Mouse (Mus musculus) stomach, embryonic 14.5 days (tissue): ENCODE data around the gene Pask. TPM values are rescaled to one million over a fixed set of nuclear protein-coding genes. Genes with fewer than 3 reads are reported as not detected.

Source experiments
- ATAC-seq: fragments of 200-750 bp; cut with Nextera tagmentation; 2 replicates; pipeline ENCODE4 v1.8.0; 2017; ENCODE audit warnings: low read depth, moderate TSS enrichment; ENCODE audit not compliant: insufficient number of reproducible peaks, insufficient read depth, low FRiP score
- H3K27ac ChIP-seq: fragments of 300-500 bp; sonication (generic); 2 replicates; pipeline ENCODE4 v1.5.1; 2014; ENCODE audit warnings: mild to moderate bottlenecking, low read length, moderate library complexity, mixed read lengths
- H3K27me3 ChIP-seq: fragments of 300-500 bp; sonication (generic); 2 replicates; pipeline ENCODE4 v1.6.1; 2014; ENCODE audit warnings: low read length, control low read depth, mixed read lengths; ENCODE audit not compliant: control insufficient read depth, insufficient read depth
- H3K36me3 ChIP-seq: fragments of 300-500 bp; sonication (generic); 2 replicates; pipeline ENCODE4 v1.6.1; 2014; ENCODE audit warnings: mild to moderate bottlenecking, control low read depth, low read length, moderate library complexity, mixed read lengths; ENCODE audit not compliant: control insufficient read depth, insufficient read depth
- H3K4me1 ChIP-seq: fragments of 300-500 bp; sonication (generic); 2 replicates; pipeline ENCODE4 v1.6.1; 2014; ENCODE audit warnings: low read length, control low read depth, mixed read lengths; ENCODE audit not compliant: control insufficient read depth, insufficient read depth
- H3K4me2 ChIP-seq: fragments of 300-500 bp; sonication (generic); replicated peaks from 2 replicates; pipeline ENCODE4 v1.6.1; 2014; ENCODE audit warnings: low read depth, low read length, control low read depth
- H3K4me3 ChIP-seq: fragments of 300-500 bp; sonication (generic); 2 replicates; pipeline ENCODE4 v1.5.1; 2014; ENCODE audit warnings: low read depth, low read length, control low read depth
- H3K9ac ChIP-seq: fragments of 300-500 bp; sonication (generic); replicated peaks from 2 replicates; pipeline ENCODE4 v1.6.1; 2014; ENCODE audit warnings: low read depth, mild to moderate bottlenecking, control low read depth, low read length, moderate library complexity, mixed read lengths
- H3K9me3 ChIP-seq: fragments of 300-500 bp; sonication (generic); 2 replicates; pipeline ENCODE4 v1.6.1; 2016; ENCODE audit warnings: low read depth, low read length, control low read depth; ENCODE audit not compliant: control insufficient read depth
- WGBS: fragments of 180-500 bp; shearing (Covaris S2); extraction: QIAGEN DNeasy Blood & Tissue Kit; methylation state at CpG from one replicate; pipeline ENCODE4 v1.1.7; 2014; 5-methylcytosine and 5-hydroxymethylcytosine counted together
- polyA plus RNA-seq: library from polyadenylated mRNA; unstranded; fragments of >200 nt; fragmentation: Nextera tagmentation; extraction: Ambion mirVana; gene quantifications from 2 replicates; pipeline ENCODE4 v1.2.1, GENCODE M21; 2014

Pask gene
- 13.7 and 16.4 TPM in 2 replicates for polyA plus RNA-seq

DNA sequence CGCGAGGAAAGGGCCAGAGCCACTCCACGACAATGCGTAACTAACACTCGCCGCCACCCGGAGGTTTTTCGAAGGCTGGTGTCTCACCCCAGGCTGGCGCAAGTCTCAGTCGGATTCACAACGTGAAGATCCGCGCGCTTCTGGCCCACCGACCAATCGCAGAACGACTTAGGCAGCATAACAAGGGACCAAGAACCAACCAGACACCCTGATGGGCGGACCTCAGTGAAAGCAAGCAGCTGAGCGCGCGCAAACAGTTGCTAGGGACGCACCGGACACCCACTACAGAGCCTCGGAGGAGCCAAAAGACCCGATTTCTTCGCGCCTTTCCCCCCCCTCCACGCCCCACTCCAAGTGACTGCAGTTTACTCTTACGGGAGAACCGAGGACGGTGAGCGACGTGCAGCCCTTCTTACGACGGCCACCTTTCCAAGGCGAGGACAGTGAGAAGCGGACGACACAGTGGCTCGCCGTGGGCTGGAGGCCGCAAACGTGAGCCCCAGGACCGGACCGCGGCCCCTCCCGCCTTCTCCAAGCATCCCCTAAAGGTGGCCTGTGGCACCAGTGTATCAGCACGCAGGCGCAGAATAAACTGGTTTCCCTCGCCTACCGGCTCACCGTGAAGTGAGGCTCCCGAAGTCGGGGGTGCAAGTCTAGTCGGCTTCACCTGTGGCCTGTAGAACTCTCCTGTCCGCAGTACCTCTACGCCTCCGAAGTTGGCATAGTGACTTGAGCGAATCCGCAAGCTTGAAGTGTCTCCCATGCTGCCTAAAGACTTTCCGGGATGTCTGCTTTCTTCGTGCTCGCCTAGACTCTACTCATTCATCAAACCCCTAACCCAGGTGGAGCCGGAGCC is at the start of gene Pask, which contains the start of gene Ppp1r7:
TSS of gene Pask (minus strand) at position 835 of the 856 bp plus-strand sequence.
TSS of gene Ppp1r7 (plus strand) at position 207 of the 856 bp plus-strand sequence.
- H3K27me3 ChIP-seq, result no peaks in the 10 kb centered on the region
- peak within 1 kb of the TSS; percentile 69; the same call in 1 of the 2 replicates for H3K27ac ChIP-seq
- H3K36me3 ChIP-seq, result peaks cover 16% of the 10 kb centered on the region
- peaks cover 11% of the 10 kb centered on the region; the same call in 1 of the 2 replicates for H3K4me1 ChIP-seq
- H3K4me3 ChIP-seq, result peak within 1 kb of the TSS; percentile 93
- peak within 1 kb of the TSS; percentile 79 for H3K4me2 ChIP-seq
- peak within 1 kb of the TSS; percentile 65 for H3K9ac ChIP-seq
- H3K9me3 ChIP-seq, result no peaks in the 10 kb centered on the region
- WGBS, result under 1% methylated on average over 63 of the region's 63 CpGs
- ATAC-seq, result peak; percentile 96

DNA sequence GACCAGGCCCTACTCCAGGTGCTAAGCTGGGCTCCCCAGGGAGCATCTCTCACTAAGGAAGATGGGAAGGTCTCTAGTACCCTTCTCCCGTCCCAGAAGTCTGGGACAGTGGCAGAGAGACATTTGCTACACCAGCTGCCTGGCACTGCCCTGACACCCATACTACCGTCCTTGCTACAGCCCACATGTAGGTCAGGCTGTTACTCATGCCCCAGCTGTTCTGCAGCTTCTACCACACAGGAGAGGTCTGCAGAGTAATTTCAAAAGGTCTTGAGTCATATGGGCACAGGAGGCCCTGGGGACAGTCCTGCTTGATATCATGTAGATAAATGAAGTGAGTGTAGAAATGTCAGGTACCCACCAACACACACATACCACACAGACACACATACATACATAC is 45.6 kb upstream of the Pask start:
- Histone ChIP-seq H3K27ac (no peak overlapping the region), H3K36me3 (no peaks in the 10 kb centered on the region), H3K4me1 (no peaks in the 10 kb centered on the region), H3K4me2 (no peak overlapping the region), H3K9ac (no peak overlapping the region), H3K27me3 (no peaks in the 10 kb centered on the region), H3K9me3 (no peaks in the 10 kb centered on the region), H3K4me3 (no peak overlapping the region)
- no peak for ATAC-seq
- WGBS, result 64% methylated on average over 2 of the region's 2 CpGs

DNA sequence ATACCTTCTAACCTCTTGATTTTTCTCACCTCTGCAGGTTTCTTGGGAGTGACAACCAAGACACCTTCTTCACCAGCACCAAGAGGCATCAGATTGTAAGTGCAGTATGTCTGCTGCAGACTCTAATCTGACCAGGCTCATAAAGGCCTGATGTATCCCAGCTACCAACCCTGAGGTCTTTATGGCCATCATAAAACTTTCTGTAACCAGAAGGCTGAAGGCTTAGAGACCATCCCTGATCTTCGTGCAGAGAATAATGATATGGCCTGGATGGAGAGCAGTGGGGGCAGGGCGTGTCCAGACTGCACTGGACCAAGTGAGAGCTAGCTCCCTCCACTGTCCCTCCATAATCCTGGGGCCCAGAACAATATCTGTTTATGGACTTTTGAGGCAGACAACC is 43.9 kb upstream of the Pask start:
- H3K4me3 ChIP-seq, result no peak overlapping the region
- WGBS, result 65% methylated on average over 2 of the region's 2 CpGs
- H3K4me1 ChIP-seq, result no peaks in the 10 kb centered on the region
- no peak for ATAC-seq
- no peaks in the 10 kb centered on the region for H3K9me3 ChIP-seq
- no peak overlapping the region for H3K27ac ChIP-seq
- H3K4me2 ChIP-seq, result no peak overlapping the region
- no peaks in the 10 kb centered on the region for H3K27me3 ChIP-seq
- H3K9ac ChIP-seq, result no peak overlapping the region
- no peaks in the 10 kb centered on the region for H3K36me3 ChIP-seq

DNA sequence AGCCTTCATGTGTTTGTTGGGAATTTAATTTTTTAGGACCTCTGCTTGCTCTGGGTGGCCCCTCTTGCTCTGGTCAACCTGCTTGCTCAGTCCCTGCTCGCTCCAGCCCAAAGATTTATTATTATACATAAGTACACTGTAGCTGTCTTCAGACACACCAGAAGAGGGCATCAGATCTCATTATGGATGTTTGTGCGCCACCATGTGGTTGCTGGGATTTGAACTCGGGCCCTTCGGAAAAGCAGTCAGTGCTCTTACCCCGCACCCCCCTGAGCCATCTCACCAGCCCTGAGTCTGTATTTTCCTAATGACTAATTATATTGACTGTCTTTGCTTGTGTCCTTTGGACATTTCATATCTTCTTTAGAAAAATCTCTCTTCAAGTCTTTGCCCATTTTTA is 35.8 kb upstream of the Pask start:
- Histone ChIP-seq H3K9me3 (no peaks in the 10 kb centered on the region), H3K36me3 (no peaks in the 10 kb centered on the region), H3K4me2 (no peak overlapping the region), H3K27me3 (no peaks in the 10 kb centered on the region), H3K4me3 (no peak overlapping the region), H3K9ac (no peak overlapping the region), H3K27ac (no peak overlapping the region), H3K4me1 (no peaks in the 10 kb centered on the region)
- ATAC-seq, result no peak
- 82% methylated on average over 5 of the region's 5 CpGs for WGBS

DNA sequence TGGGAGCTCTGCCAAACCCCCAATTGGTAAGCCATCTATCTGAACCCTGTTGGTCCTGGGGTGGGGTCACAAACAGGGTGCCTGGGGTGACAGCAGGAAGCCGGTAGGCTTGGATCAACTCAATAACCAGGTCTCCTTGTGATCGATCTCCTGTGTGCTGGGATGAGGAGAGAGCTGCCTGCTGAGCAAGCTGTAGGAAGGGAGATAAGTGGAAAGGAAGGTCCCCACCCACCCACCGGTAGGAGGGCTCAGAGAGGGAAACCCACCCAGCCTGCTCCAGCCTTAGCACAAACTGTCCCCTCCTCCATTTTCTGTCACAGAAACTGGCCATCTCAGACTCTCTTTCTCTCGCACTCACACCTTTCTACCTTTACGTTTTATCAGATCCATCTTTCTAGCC is 34.0 kb upstream of the Pask start:
- Histone ChIP-seq H3K27ac (no peak overlapping the region), H3K4me3 (no peak overlapping the region), H3K9ac (no peak overlapping the region), H3K9me3 (no peaks in the 10 kb centered on the region), H3K4me1 (no peaks in the 10 kb centered on the region), H3K4me2 (no peak overlapping the region), H3K27me3 (no peaks in the 10 kb centered on the region), H3K36me3 (no peaks in the 10 kb centered on the region)
- no peak for ATAC-seq
- 56% methylated on average over 5 of the region's 5 CpGs for WGBS

DNA sequence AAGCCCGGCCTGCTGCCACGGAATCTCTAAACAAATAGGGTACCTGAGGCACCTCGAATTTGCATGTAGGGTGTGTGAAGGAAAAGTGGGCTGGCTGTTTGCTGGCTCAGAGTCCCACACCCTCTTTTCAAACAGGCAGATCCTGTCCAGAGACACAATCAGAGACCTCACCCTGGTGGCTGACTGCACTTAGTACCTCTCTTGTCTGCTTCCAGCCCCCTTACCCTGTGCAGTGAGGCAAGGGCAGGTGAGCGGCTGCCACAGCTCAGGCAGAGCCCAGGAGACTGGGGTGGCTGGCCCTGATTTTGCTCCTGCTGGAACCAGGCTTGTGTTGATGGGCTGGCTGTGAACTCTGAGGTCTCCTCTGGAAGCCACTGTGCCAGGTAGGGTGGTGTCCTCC is 30.4 kb upstream of the Pask start, which contains the start of gene Ano7:
TSS of gene Ano7 (plus strand) at position 266 of the 400 bp plus-strand sequence.
- Histone ChIP-seq H3K9me3 (no peaks in the 10 kb centered on the region), H3K9ac (no peak within 1 kb of the TSS), H3K4me1 (no peaks in the 10 kb centered on the region), H3K4me3 (no peak within 1 kb of the TSS), H3K27ac (0 out of 2 replicates have a peak within 1 kb of the TSS, but pooled peaks have one; percentile 55), H3K4me2 (peak within 1 kb of the TSS; percentile 16), H3K36me3 (no peaks in the 10 kb centered on the region), H3K27me3 (no peaks in the 10 kb centered on the region)
- 59% methylated on average over 4 of the region's 4 CpGs for WGBS
- peak; percentile 76 for ATAC-seq

DNA sequence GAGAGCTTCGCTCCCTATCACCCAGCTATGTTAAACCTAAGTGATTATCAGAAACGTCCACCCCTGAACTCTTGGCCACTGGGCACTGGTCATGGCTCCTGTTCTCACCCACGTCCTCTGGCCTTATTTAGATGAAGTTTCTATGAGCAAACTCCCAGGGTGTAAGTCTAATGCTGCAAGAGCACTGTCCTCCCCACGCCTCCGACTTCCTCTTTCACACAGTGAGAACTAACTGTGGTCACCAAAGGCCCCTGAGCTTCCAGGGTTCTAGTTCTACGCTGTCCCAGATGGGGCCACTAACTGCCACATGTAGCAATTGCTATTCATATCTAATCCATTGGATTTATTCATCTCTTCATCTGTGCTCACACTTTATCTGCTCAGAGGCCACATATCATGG is 22.4 kb upstream of the Pask start:
- Histone ChIP-seq H3K27me3 (no peaks in the 10 kb centered on the region), H3K4me1 (no peaks in the 10 kb centered on the region), H3K9ac (no peak overlapping the region), H3K4me3 (no peak overlapping the region), H3K4me2 (no peak overlapping the region), H3K9me3 (no peaks in the 10 kb centered on the region), H3K36me3 (peaks cover 41% of the 10 kb centered on the region), H3K27ac (no peak overlapping the region)
- ATAC-seq, result no peak
- WGBS, result 94% methylated on average over 6 of the region's 6 CpGs

DNA sequence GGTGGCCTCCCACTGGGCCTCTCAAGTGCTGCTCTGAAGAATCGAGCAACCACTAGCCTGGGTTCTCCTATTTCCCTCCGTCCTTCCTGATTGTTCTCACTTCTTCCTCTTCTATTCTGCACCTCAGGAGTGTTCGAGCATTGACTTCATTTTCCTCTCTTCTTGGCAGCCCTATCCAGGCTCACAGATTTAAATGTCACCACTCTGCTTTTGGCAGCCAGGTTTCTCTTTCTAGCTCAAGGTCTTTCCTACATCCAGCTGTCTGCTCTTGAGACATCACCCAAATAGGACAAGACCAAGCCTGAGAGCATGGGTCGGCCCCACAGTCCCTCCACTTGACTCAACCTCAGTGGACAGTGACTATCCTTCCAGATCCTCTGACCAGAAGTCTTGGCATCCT is 19.4 kb upstream of the Pask start:
- H3K9me3 ChIP-seq, result no peaks in the 10 kb centered on the region
- ATAC-seq, result no peak
- no peak overlapping the region for H3K4me3 ChIP-seq
- H3K27me3 ChIP-seq, result no peaks in the 10 kb centered on the region
- WGBS, result 92% methylated on average over 4 of the region's 4 CpGs
- no peaks in the 10 kb centered on the region for H3K4me1 ChIP-seq
- H3K4me2 ChIP-seq, result no peak overlapping the region
- H3K36me3 ChIP-seq, result peaks cover 55% of the 10 kb centered on the region
- no peak overlapping the region for H3K27ac ChIP-seq
- H3K9ac ChIP-seq, result no peak overlapping the region
